Mouse (Mus musculus) myocyte (in vitro differentiated cells): ENCODE data around the gene Plcxd2.

ENCODE experiments used
- CEBPB ChIP-seq: IDR thresholded peaks from 2 replicates; pipeline ENCODE4 v1.6.1; 2011; ENCODE audit warnings: mild to moderate bottlenecking, moderate library complexity; ENCODE audit not compliant: poor library complexity, insufficient read depth, severe bottlenecking
- MAX ChIP-seq: IDR thresholded peaks from one replicate; pipeline ENCODE4 v1.6.1; 2011; ENCODE audit warnings: low read depth, mild to moderate bottlenecking, control low read depth
- MYOG ChIP-seq, 3 experiments: IDR thresholded peaks; one replicate each; pipeline ENCODE4 v1.6.1; 2011; ENCODE audit warnings: control low read depth in 2 of 3, low read depth in 2 of 3, mild to moderate bottlenecking in 2 of 3; ENCODE audit not compliant: insufficient read length in 2 of 3, control insufficient read depth in 1 of 3, insufficient read depth in 1 of 3
- POLR2A ChIP-seq: IDR thresholded peaks from one replicate; pipeline ENCODE4 v1.6.1; 2011; ENCODE audit warnings: low read depth, mild to moderate bottlenecking, control low read depth, moderate library complexity; ENCODE audit not compliant: insufficient read length
- REST ChIP-seq: IDR thresholded peaks from one replicate; pipeline ENCODE4 v1.6.1; 2011; ENCODE audit warnings: mild to moderate bottlenecking, control low read depth, moderate library complexity; ENCODE audit not compliant: insufficient read depth, insufficient read length
- SRF ChIP-seq: IDR thresholded peaks from one replicate; pipeline ENCODE4 v1.6.1; 2011; ENCODE audit warnings: low read depth; ENCODE audit not compliant: control insufficient read depth, insufficient read length
- USF1 ChIP-seq: IDR thresholded peaks from one replicate; pipeline ENCODE4 v1.6.1; 2011; ENCODE audit warnings: low read depth, mild to moderate bottlenecking, control low read depth, moderate library complexity

GRCm38 (mm10) chr16:45966604-45967003 lies 43.4 kb downstream of the Plcxd2 start:
- TF ChIP-seq POLR2A (no peak), SRF (no peak), MYOG (IDR thresholded peaks at IDR 0.05; ENCODE audit: control insufficient read depth in 1 of 3, insufficient read depth in 1 of 3, insufficient read length in 2 of 3, low read depth in 2 of 3) (no peak), REST (no peak), MAX (no peak), USF1 (no peak), CEBPB (no peak)
